Mouse (Mus musculus) heart, embryonic 10.5 days (tissue): ENCODE measurements around the gene Zfp457. TPM values are rescaled to one million over a fixed set of nuclear protein-coding genes. Genes with fewer than 3 reads are reported as not detected.
"Not testable (repeated sequence)": the region's sequence is repeated elsewhere in the genome, so short reads cannot be mapped to it uniquely, and the experiment has no call there.

Experiments
- DNase-seq: peaks from one replicate; pipeline ENCODE4 v3.0.0-alpha.2; 2017; ENCODE audit warnings: low spot score
- H3K27ac ChIP-seq: fragments of 300-500 bp; sonication (generic); 2 replicates; pipeline ENCODE4 v1.5.1; 2016; ENCODE audit warnings: mild to moderate bottlenecking
- H3K27me3 ChIP-seq: fragments of 300-500 bp; sonication (generic); 2 replicates; pipeline ENCODE4 v1.6.1; 2016; ENCODE audit warnings: mild to moderate bottlenecking; ENCODE audit not compliant: poor library complexity, insufficient read depth, severe bottlenecking
- H3K36me3 ChIP-seq: fragments of 300-500 bp; sonication (generic); 2 replicates; pipeline ENCODE4 v1.6.1; 2016; ENCODE audit warnings: mild to moderate bottlenecking, moderate library complexity
- H3K4me1 ChIP-seq: fragments of 300-500 bp; sonication (generic); 2 replicates; pipeline ENCODE4 v1.6.1; 2016; ENCODE audit warnings: mild to moderate bottlenecking
- H3K4me3 ChIP-seq: fragments of 300-500 bp; sonication (generic); 2 replicates; pipeline ENCODE4 v1.5.1; 2016; ENCODE audit warnings: mild to moderate bottlenecking, moderate library complexity
- H3K9me3 ChIP-seq: fragments of 300-500 bp; sonication (generic); 2 replicates; pipeline ENCODE4 v1.6.1; 2016; ENCODE audit warnings: mild to moderate bottlenecking, moderate library complexity
- WGBS: fragments of 180-500 bp; shearing (Covaris S2); methylation state at CpG from one replicate; pipeline ENCODE4 v1.1.7; 2016; 5-methylcytosine and 5-hydroxymethylcytosine counted together
- polyA plus RNA-seq: library from polyadenylated mRNA; unstranded; fragments of >200 nt; fragmentation: Nextera tagmentation; extraction: Ambion mirVana; gene quantifications from 2 replicates; pipeline ENCODE4 v1.2.1, GENCODE M21; 2016

Gene Zfp457
- polyA plus RNA-seq: 0.40 and 0.86 TPM in 2 replicates

DNA sequence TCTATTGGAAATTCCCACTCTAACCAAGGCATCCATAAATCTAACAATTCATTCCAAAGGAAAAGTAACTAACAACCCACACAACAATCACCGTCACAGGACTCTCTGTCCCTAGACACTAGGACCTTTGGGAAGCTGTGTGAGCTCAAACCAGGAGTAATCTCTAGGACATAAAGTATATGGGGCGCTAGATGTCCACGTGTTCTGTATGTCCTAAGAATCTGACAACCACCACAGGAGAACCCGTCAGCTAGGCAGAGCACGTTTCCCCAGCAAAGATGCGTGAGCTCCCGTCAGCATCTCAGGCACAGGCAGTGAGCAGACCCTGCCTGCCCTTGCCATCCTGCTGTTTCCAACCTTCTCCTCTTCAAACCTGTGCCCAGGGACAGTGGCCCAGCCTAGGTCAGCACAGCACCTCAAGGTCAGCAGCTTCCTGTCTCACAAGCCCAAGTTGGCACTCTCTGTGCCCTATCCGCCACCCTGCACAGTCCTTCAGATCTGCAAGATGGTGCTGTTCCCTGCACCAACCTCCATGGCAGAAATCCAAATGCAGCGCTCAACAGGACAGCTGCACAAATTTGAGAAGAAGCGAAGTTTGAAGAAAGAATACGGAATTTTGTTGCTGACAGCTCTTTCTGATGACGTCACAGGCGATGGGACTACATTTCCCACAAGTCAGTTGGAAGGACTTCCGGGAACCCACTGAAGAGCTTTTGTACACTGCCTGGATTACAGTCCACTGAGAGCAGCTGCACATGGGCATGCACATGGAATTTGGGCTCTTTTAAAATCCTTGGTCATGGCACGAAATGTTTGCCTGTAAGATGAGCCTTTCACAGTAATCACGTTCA, at the start of gene Zfp457:
Gene Zfp457, minus strand, starts transcription at position 664 of the 851 bp plus-strand sequence.
- Histone ChIP-seq H3K27ac (peak within 1 kb of the TSS; percentile 90), H3K36me3 (no peaks in the 10 kb centered on the region), H3K27me3 (no peaks in the 10 kb centered on the region), H3K4me3 (peak within 1 kb of the TSS; percentile 76), H3K9me3 (no peaks in the 10 kb centered on the region), H3K4me1 (peaks cover 6% of the 10 kb centered on the region; the same call in 1 of the 2 replicates)
- WGBS: 9% methylated on average over 16 of the region's 16 CpGs
- DNase-seq: peak; percentile 94

DNA sequence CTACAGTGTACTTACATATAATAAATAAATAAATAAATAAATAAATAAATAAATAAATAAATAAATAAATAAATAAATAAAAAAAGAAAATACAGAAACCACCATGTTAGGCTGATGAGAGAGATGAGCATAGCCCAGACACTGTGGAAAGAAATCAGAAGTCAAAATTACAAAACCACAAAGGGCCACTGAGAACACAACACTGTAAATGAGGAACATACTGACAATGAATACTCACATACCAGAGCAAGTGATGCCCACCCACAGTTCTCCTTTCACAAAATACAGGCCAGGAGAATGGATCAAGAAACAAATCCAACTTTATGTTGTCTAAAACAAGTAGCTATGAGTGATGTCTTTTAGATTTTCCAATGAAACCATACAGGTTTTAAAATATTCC, 45.6 kb upstream of the Zfp457 start:
- no peaks in the 10 kb centered on the region for H3K4me1 ChIP-seq
- no peak for DNase-seq
- H3K36me3 ChIP-seq: no peaks in the 10 kb centered on the region
- no peak overlapping the region for H3K4me3 ChIP-seq
- no peaks in the 10 kb centered on the region for H3K27me3 ChIP-seq
- no peaks in the 10 kb centered on the region for H3K9me3 ChIP-seq
- no peak overlapping the region for H3K27ac ChIP-seq

DNA sequence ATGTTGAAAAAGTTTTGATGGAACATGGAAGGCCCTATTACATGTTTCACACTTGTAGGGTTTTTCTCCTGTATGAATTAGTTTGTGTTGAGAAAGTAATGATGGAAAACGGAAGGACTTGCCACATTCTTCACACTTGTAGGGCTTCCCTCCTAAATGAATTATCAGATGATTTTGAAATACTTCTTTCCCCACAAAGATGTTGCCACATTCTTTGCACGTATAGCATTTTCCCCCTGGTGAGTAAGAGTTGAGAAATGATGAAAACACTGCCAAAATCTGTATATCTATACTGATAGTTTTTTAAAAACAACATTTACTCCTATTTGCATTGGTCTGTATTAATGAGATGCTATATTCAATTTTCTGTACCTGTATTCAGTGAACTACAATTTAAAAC, 37.1 kb upstream of the Zfp457 start:
- no peak for DNase-seq
- 85% methylated on average over 2 of the region's 2 CpGs for WGBS
- H3K36me3 ChIP-seq: peaks cover 17% of the 10 kb centered on the region; the same call in 1 of the 2 replicates

DNA sequence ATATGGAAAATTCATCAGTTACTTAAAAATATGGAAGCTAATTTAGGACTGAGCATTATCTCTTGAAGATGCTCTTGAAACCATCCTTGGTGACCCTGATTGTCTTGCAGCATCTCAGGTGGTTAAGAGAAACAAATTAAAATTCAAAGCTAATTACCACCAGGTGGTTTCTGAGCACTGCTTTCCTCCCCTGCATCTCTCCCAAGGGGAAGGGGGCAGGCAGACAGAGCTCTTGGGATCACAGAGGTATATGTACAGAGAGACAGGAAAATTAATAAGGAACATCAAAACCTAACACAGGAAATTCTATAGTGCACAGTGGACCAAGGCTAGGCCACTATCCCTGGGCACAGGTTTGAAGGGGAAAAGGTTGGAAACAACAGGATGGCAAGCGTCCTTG, 26.6 kb upstream of the Zfp457 start:
- H3K9me3 ChIP-seq: no peaks in the 10 kb centered on the region
- DNase-seq: no peak
- no peaks in the 10 kb centered on the region for H3K27me3 ChIP-seq
- no peaks in the 10 kb centered on the region for H3K36me3 ChIP-seq
- WGBS: 62% methylated on average over 1 of the region's 1 CpGs
- peak overlapping the region; percentile 83 for H3K27ac ChIP-seq
- peaks cover 6% of the 10 kb centered on the region; the same call in 1 of the 2 replicates for H3K4me1 ChIP-seq
- peak overlapping the region; percentile 64 for H3K4me3 ChIP-seq

More for the DNA sequence above, 37.1 kb upstream of the Zfp457 start:
- Histone ChIP-seq H3K4me1 (no peaks in the 10 kb centered on the region), H3K4me3 (no peak overlapping the region), H3K27me3 (no peaks in the 10 kb centered on the region), H3K27ac (no peak overlapping the region), H3K9me3 (no peaks in the 10 kb centered on the region)

DNA sequence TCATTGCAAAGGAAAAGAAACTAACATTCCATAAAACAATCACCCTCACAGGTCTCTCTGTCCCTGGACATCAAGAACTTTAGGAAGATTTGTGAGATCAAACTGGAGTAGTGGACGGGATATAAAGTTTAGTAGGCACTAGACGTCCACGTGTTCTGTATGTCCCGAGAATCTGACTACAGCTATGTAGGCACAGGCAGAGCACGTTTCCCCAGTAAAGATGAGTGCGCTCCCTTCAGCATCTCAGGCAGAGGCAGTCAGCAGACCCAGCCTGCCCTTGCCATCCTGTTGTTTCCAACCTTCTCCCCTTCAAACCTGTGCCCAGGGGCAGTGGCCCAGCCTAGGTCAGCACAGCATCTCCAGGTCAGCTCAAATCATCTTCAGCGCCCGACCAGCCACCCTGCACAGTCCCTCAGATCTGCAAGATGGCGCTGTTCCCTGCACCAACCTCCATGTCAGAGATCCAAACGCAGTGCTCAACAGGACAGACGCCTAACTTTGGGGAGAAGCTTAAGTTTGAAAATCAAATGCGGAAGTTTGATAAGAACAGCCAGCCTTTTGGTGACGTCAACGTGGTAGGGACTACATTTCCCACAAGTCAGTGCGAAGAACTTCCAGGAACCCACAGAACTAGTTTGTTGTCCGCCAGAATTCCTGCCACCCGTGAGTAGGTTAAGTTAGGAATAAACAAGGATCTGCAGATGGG, 25.9 kb upstream of the Zfp457 start, which contains the start of gene Zfp595:
Gene Zfp595, minus strand, starts transcription at position 552 of the 706 bp plus-strand sequence.
- Histone ChIP-seq H3K4me3 (peak within 1 kb of the TSS; percentile 64), H3K9me3 (no peaks in the 10 kb centered on the region), H3K27ac (peak within 1 kb of the TSS; percentile 83), H3K4me1 (peaks cover 6% of the 10 kb centered on the region; the same call in 1 of the 2 replicates), H3K36me3 (no peaks in the 10 kb centered on the region), H3K27me3 (no peaks in the 10 kb centered on the region)
- 17% methylated on average over 17 of the region's 17 CpGs for WGBS
- DNase-seq: peak; percentile 91

DNA sequence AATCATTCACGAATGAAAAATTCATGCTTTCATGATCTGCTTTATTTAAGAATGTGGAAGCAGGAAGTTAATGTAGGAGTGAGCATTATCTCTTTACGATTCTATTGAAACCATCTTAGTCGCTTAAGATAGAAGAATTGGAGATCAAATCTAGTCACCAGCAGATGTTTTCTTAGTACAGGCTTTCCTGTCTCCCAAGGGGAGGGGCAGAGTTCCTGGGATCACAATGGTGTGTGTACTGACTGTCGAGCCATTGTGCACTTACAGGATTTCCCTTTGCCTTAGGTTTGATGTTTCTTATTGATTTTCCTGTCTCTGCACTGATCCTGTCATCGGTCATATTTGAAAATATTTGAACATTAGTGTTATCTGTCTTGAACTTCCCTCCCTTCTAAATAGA, 433 bp upstream of the Zfp457 start:
- Histone ChIP-seq H3K9me3 (no peaks in the 10 kb centered on the region), H3K4me1 (peaks cover 6% of the 10 kb centered on the region; the same call in 1 of the 2 replicates), H3K4me3 (peak overlapping the region; percentile 76), H3K36me3 (no peaks in the 10 kb centered on the region), H3K27me3 (no peaks in the 10 kb centered on the region), H3K27ac (peak overlapping the region; percentile 90)
- no peak for DNase-seq
- 29% methylated on average over 5 of the region's 5 CpGs for WGBS

DNA sequence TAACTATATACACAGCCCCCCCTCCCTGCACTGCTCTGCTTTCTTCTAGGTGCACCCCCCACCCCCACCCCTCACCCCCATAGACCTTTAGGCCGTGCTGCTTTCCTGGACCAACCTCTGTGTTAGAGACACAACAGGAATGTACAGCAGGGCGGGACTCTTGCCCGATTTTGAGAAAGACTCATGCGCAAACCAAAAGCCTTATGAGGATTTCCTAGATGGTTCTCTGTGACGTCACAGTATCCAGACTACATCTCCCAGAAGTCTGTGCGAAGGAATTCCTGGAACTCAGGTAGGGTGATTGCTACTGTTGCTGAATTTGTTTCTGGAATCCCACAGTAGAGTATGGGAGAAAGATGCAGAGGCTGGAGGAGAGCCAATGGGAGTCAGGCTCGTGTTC, 28.0 kb downstream of the Zfp457 start, which contains the start of gene Zfp458:
Gene Zfp458, minus strand, starts transcription at position 153 of the 400 bp plus-strand sequence.
- Histone ChIP-seq H3K36me3 (no peaks in the 10 kb centered on the region), H3K4me3 (no peak within 1 kb of the TSS), H3K9me3 (no peaks in the 10 kb centered on the region), H3K27me3 (no peaks in the 10 kb centered on the region), H3K27ac (no peak within 1 kb of the TSS), H3K4me1 (no peaks in the 10 kb centered on the region)
- 43% methylated on average over 7 of the region's 7 CpGs for WGBS
- DNase-seq: no peak

DNA sequence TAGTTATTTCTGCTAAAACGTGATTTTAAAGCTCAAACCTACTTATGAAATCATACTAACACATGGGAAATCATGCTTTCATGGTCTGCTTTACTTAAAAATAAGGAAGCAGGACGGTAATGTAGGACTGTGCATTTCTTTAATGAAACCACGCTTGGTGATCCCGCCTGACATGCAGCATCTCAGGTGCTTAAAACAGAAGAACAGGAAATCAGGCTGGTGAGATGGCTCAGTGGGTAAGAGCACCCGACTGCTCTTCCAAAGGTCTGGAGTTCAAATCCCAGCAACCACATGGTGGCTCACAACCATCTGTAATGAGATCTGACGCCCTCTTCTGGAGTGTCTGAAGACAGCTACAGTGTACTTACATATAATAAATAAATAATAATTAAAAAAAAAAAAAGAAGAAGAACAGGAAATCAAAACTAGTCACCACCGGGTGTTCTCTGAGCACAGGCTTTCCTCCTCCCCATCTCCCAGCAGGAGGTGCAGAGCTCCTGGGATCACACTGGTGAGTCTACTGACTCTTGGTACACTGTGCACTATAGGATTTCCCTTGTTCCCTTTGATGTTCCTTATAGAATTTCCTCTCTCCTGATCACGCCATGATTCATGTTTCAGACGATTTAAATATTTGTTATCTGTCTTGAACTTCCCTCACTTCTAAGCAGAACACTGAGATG, 36.8 kb downstream of the Zfp457 start:
- not testable (repeated sequence) for H3K27me3 ChIP-seq, H3K36me3 ChIP-seq, DNase-seq, H3K9me3 ChIP-seq, H3K4me1 ChIP-seq
- 46% methylated on average over 9 of the region's 9 CpGs for WGBS
- peak overlapping the region; percentile 85; the same call in 1 of the 2 replicates for H3K27ac ChIP-seq
- H3K4me3 ChIP-seq: peak overlapping the region; percentile 76

DNA sequence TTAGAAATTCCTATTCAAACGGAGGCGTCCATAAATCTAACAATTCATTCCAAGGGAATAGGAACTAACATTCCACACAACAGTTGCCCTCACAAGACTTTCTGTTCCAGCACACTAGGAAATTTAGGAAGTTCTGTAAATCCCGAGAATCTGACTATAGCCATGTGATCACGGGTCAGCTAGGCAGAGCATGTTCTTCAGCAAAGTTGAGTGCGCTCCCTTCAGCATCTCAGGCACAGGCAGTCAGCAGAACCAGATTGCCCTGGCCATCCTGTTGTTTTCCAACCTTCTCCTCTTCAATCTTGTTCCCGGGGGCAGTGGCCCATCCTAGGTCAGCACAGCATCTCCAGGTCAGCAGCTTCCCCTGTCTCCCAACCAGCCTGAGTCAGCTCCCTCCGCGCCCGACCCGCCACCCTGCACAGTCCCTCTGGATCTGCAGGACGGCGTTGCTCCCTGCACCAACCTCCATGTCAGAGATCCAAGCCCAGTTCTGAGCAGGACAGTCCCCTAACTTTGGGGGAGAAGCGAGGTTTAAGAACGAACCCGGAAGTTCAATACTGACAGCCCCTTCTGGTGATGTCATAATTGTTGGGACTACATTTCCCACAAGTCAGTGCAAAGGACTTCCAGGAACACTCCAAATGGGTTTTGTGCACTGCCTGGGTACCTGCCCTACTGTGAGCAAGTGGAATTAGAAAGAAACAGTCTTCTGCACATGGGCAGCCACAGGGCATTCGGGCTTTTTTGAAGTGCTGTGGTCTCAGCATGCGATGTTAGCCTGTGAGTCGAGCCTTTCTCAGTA, 37.5 kb downstream of the Zfp457 start:
- WGBS: 7% methylated on average over 18 of the region's 18 CpGs
- Histone ChIP-seq H3K9me3 (no peaks in the 10 kb centered on the region), H3K4me1 (peaks cover 3% of the 10 kb centered on the region; the same call in 1 of the 2 replicates), H3K36me3 (0 out of 2 replicates have a peak, but pooled peaks cover 5% of the 10 kb centered on the region), H3K4me3 (peak overlapping the region; percentile 76), H3K27ac (peak overlapping the region; percentile 85), H3K27me3 (no peaks in the 10 kb centered on the region)
- peak; percentile 90 for DNase-seq
